ENCODE assay signal across 24 mouse cellular contexts in genomic region chr11:43705751-43706150, GRCm38 (mm10). TPM values are rescaled to one million over a fixed set of nuclear protein-coding genes. Genes with fewer than 3 reads are reported as not detected.
DNase-seq lines count a peak whose midpoint lies in the region; ATAC-seq and TF ChIP-seq lines count a peak whose summit lies in the region.
"Had no signal": no experiment of that assay in that cellular context is flagged by ENCODE, and none has a peak within 500 bp of the region (broad histone marks: within the 10 kb centered on the region; RNA-seq: fewer than 3 reads in every experiment).

No protein-coding gene starts in this region.

- no peak overlapping the region for H3K4me3 ChIP-seq in cerebellum, adult 2 months (replicated peaks; ENCODE audit: insufficient read depth, low read depth, low read length)
- H3K4me3 ChIP-seq: embryonic facial prominence, embryonic 12.5 days; embryonic facial prominence, embryonic 15.5 days; forebrain, embryonic 12.5 days; forebrain, embryonic 15.5 days; heart, adult 2 months; heart, embryonic 10.5 days; heart, embryonic 13.5 days; hindbrain, embryonic 12.5 days; hindbrain, embryonic 15.5 days had no signal

- TF ChIP-seq CTCF in cerebellum, adult 2 months (IDR thresholded peaks at IDR 0.05; ENCODE audit: borderline replicate concordance, insufficient read depth, low read depth, low read length) = no peak

- H3K27ac ChIP-seq in cerebellum, adult 2 months (ENCODE audit: insufficient read depth, low read length) = peak overlapping the region; percentile 24
- H3K27ac ChIP-seq: embryonic facial prominence, embryonic 12.5 days; embryonic facial prominence, embryonic 15.5 days; forebrain, embryonic 12.5 days; forebrain, embryonic 15.5 days; heart, adult 2 months; heart, embryonic 10.5 days; heart, embryonic 13.5 days; hindbrain, embryonic 12.5 days; hindbrain, embryonic 15.5 days had no signal

- H3K27me3 ChIP-seq in cerebellum, adult 2 months (ENCODE audit: control insufficient read depth, insufficient read depth, low read length) = no peaks in the 10 kb centered on the region
- H3K27me3 ChIP-seq: embryonic facial prominence, embryonic 12.5 days; embryonic facial prominence, embryonic 15.5 days; forebrain, embryonic 12.5 days; forebrain, embryonic 15.5 days; heart, embryonic 13.5 days; hindbrain, embryonic 12.5 days; hindbrain, embryonic 15.5 days had no signal

- TF ChIP-seq POLR2A in cerebellum, adult 2 months (IDR thresholded peaks at IDR 0.05; ENCODE audit: borderline replicate concordance, insufficient read depth, low read length) = no peak

- H3K4me1 ChIP-seq in cerebellum, adult 2 months (ENCODE audit: control insufficient read depth, insufficient read depth, low read length) = peaks cover 12% of the 10 kb centered on the region
- H3K4me1 ChIP-seq: embryonic facial prominence, embryonic 12.5 days; embryonic facial prominence, embryonic 15.5 days; forebrain, embryonic 12.5 days; forebrain, embryonic 15.5 days; heart, embryonic 10.5 days; hindbrain, embryonic 12.5 days; hindbrain, embryonic 15.5 days had no signal

- peak; percentile 52 to 55 for DNase-seq in cerebellum, adult 18-20 months
- peak; percentile 67 for DNase-seq in brain, adult 2 months (ENCODE audit: low read depth, low spot score)
- peak; percentile 57 to 68 for DNase-seq in cerebellum, adult 2 months
- DNase-seq in cerebellum, postnatal 25 days = peak; percentile 43 to 63
- no peak for DNase-seq in liver
- DNase-seq in right cerebral cortex, postnatal 36 days (ENCODE audit: low spot score in 2 of 2) = no peak
- DNase-seq: adrenal gland, adult 2 months; adrenal gland, postnatal 14 days; gastrocnemius, postnatal 25 days; heart, adult 2 months; heart, postnatal 14 days; kidney, adult 2 months had no signal

- 27% methylated on average over 10 of the region's 10 CpGs for WGBS in cerebellum, adult 2 months

- ATAC-seq in cerebellum, adult (ENCODE audit: insufficient number of reproducible peaks, low FRiP score, low TSS enrichment) = no peak
- no peak for ATAC-seq in erythroid progenitor cell, adult 5-6 weeks (replicated peaks; ENCODE audit: low FRiP score, poor library complexity, severe bottlenecking)
- ATAC-seq: CD4-positive, CD25-positive, alpha-beta regulatory T cell, adult 4 months; forebrain, embryonic 15.5 days; intestine, postnatal 0 days had no signal

RNA-seq across cellular contexts. Expression of gene Pwwp2a, which starts 24.0 kb away (rescaled TPM):
- polyA plus RNA-seq in cerebellum, adult 2 months (2012; rRNA removed) = 40.0 and 42.0 TPM in 2 replicates
- total RNA-seq in erythroid progenitor cell, adult 5-6 weeks (2015; ENCODE audit: low replicate concordance) = 67.0 and 91.8 TPM in 2 replicates
- total RNA-seq in erythroid progenitor cell, adult 5-6 weeks (2017; ENCODE audit: low replicate concordance) = 77.2 and 90.6 TPM in 2 replicates

RNA-seq across cellular contexts. Expression of gene Ttc1, which starts 42.1 kb away (rescaled TPM):
- 70.5 and 72.1 TPM in 2 replicates for polyA plus RNA-seq in cerebellum, adult 2 months (2012; rRNA removed)
- 15.5 and 41.4 TPM in 2 replicates for total RNA-seq in erythroid progenitor cell, adult 5-6 weeks (2015; ENCODE audit: low replicate concordance)
- 11.3 and 23.1 TPM in 2 replicates for total RNA-seq in erythroid progenitor cell, adult 5-6 weeks (2017; ENCODE audit: low replicate concordance)

Comparison
In these comparisons a context has a peak if more than half of its experiments do, and no peak if none do; other contexts are left out.
1. DNase-seq: peak in cerebellum, adult 18-20 months (2 of 2), brain, adult 2 months (single experiment), cerebellum, adult 2 months (2 of 2) and cerebellum, postnatal 25 days (2 of 2); none in liver (single experiment) and right cerebral cortex, postnatal 36 days (0 of 2).